Mouse (Mus musculus) forebrain, embryonic 13.5 days (tissue): ENCODE measurements around the gene Fibcd1. TPM values are rescaled to one million over a fixed set of nuclear protein-coding genes. Genes with fewer than 3 reads are reported as not detected.
A peak's percentile ranks its signal among the peaks of the same experiment; 100 is the strongest.

ENCODE experiments used
- ATAC-seq: fragments of 200-750 bp; cut with Nextera tagmentation; 2 replicates; pipeline ENCODE4 v1.8.0; 2017
- H3K27ac ChIP-seq: fragments of 300-500 bp; sonication (generic); 2 replicates; pipeline ENCODE4 v1.5.1; 2015; ENCODE audit warnings: inconsistent platforms, mild to moderate bottlenecking, moderate library complexity
- H3K27me3 ChIP-seq: fragments of 300-500 bp; sonication (generic); 2 replicates; pipeline ENCODE4 v1.6.1; 2015; ENCODE audit warnings: mild to moderate bottlenecking, inconsistent platforms
- H3K36me3 ChIP-seq: fragments of 300-500 bp; sonication (generic); 2 replicates; pipeline ENCODE4 v1.6.1; 2015; ENCODE audit warnings: mild to moderate bottlenecking, inconsistent platforms; ENCODE audit not compliant: poor library complexity, severe bottlenecking
- H3K4me1 ChIP-seq: fragments of 300-500 bp; sonication (generic); 2 replicates; pipeline ENCODE4 v1.6.1; 2015; ENCODE audit warnings: inconsistent platforms
- H3K4me2 ChIP-seq: fragments of 300-500 bp; sonication (generic); 2 replicates; pipeline ENCODE4 v1.6.1; 2015; ENCODE audit warnings: inconsistent platforms, mild to moderate bottlenecking, moderate library complexity
- H3K4me3 ChIP-seq: fragments of 300-500 bp; sonication (generic); 2 replicates; pipeline ENCODE4 v1.5.1; 2015; ENCODE audit warnings: mild to moderate bottlenecking, inconsistent platforms
- H3K9ac ChIP-seq: fragments of 300-500 bp; sonication (generic); 2 replicates; pipeline ENCODE4 v1.6.1; 2015; ENCODE audit warnings: mild to moderate bottlenecking, inconsistent platforms
- H3K9me3 ChIP-seq: fragments of 300-500 bp; sonication (generic); replicated peaks from 2 replicates; pipeline ENCODE4 v1.6.1; 2016; ENCODE audit warnings: inconsistent platforms
- WGBS: fragments of 180-500 bp; shearing (Covaris S2); methylation state at CpG from one replicate; pipeline ENCODE4 v1.1.7; 2015; 5-methylcytosine and 5-hydroxymethylcytosine counted together
- polyA plus RNA-seq: library from polyadenylated mRNA; unstranded; fragments of >200 nt; fragmentation: Nextera tagmentation; extraction: Ambion mirVana; gene quantifications from 2 replicates; pipeline ENCODE4 v1.2.1, GENCODE M21; 2015

Fibcd1 gene
- polyA plus RNA-seq, 1 experiment from 2014 or later = 1.5 TPM

- peak; percentile 66 for ATAC-seq
- peaks cover 85% of the 10 kb centered on the region for H3K36me3 ChIP-seq
- no peak overlapping the region for H3K4me2 ChIP-seq
- no peak overlapping the region for H3K4me3 ChIP-seq
- H3K9ac ChIP-seq = no peak overlapping the region
- H3K27ac ChIP-seq = no peak overlapping the region
- 41% methylated on average over 9 of the region's 9 CpGs for WGBS
- H3K9me3 ChIP-seq = no peaks in the 10 kb centered on the region
- no peaks in the 10 kb centered on the region for H3K27me3 ChIP-seq
- no peaks in the 10 kb centered on the region for H3K4me1 ChIP-seq
Observed at GRCm38 (mm10) chr2:31785074-31785473, 60.7 kb downstream of the Fibcd1 start.

- H3K4me3 ChIP-seq = no peak overlapping the region
- H3K9me3 ChIP-seq = no peaks in the 10 kb centered on the region
- peaks cover 90% of the 10 kb centered on the region for H3K36me3 ChIP-seq
- no peak for ATAC-seq
- no peaks in the 10 kb centered on the region for H3K4me1 ChIP-seq
- no peak overlapping the region for H3K27ac ChIP-seq
- WGBS = 86% methylated on average over 8 of the region's 8 CpGs
- no peak overlapping the region for H3K4me2 ChIP-seq
- H3K27me3 ChIP-seq = no peaks in the 10 kb centered on the region
- H3K9ac ChIP-seq = no peak overlapping the region
Observed at GRCm38 (mm10) chr2:31782958-31783602, 62.7 kb downstream of the Fibcd1 start.

- Histone ChIP-seq H3K4me3 (no peak overlapping the region), H3K36me3 (peaks cover 75% of the 10 kb centered on the region), H3K9ac (no peak overlapping the region), H3K27me3 (no peaks in the 10 kb centered on the region), H3K4me1 (no peaks in the 10 kb centered on the region), H3K27ac (no peak overlapping the region), H3K4me2 (no peak overlapping the region), H3K9me3 (no peaks in the 10 kb centered on the region)
- no peak for ATAC-seq
- 87% methylated on average over 2 of the region's 2 CpGs for WGBS
Observed at GRCm38 (mm10) chr2:31779258-31779657, 66.5 kb downstream of the Fibcd1 start.

- over 99% methylated on average over 3 of the region's 3 CpGs for WGBS
- no peak overlapping the region for H3K4me3 ChIP-seq
- H3K9ac ChIP-seq = no peak overlapping the region
- H3K9me3 ChIP-seq = no peaks in the 10 kb centered on the region
- H3K27ac ChIP-seq = no peak overlapping the region
- no peaks in the 10 kb centered on the region for H3K27me3 ChIP-seq
- no peak for ATAC-seq
- H3K36me3 ChIP-seq = peaks cover 52% of the 10 kb centered on the region
- no peaks in the 10 kb centered on the region for H3K4me1 ChIP-seq
- no peak overlapping the region for H3K4me2 ChIP-seq
Observed at GRCm38 (mm10) chr2:31776479-31776878, 69.3 kb downstream of the Fibcd1 start.

- Histone ChIP-seq H3K27me3 (no peaks in the 10 kb centered on the region), H3K27ac (peak overlapping the region; percentile 15; the same call in 1 of the 2 replicates), H3K4me1 (peaks cover 39% of the 10 kb centered on the region), H3K36me3 (peaks cover 8% of the 10 kb centered on the region; the same call in 1 of the 2 replicates), H3K4me2 (no peak overlapping the region), H3K9ac (no peak overlapping the region), H3K9me3 (no peaks in the 10 kb centered on the region), H3K4me3 (no peak overlapping the region)
- WGBS = 68% methylated on average over 7 of the region's 7 CpGs
- ATAC-seq = no peak
Observed at GRCm38 (mm10) chr2:31770781-31771441, 74.9 kb downstream of the Fibcd1 start.

- Histone ChIP-seq H3K9ac (no peak overlapping the region), H3K9me3 (no peaks in the 10 kb centered on the region), H3K4me1 (peaks cover 44% of the 10 kb centered on the region), H3K27ac (no peak overlapping the region; the same call in 1 of the 2 replicates), H3K4me3 (no peak overlapping the region), H3K36me3 (0 out of 2 replicates have a peak, but pooled peaks cover 4% of the 10 kb centered on the region), H3K4me2 (no peak overlapping the region), H3K27me3 (no peaks in the 10 kb centered on the region)
- WGBS = 43% methylated on average over 6 of the region's 6 CpGs
- ATAC-seq = no peak
Observed at GRCm38 (mm10) chr2:31769631-31770111, 76.1 kb downstream of the Fibcd1 start.

- Histone ChIP-seq H3K4me3 (no peak overlapping the region), H3K4me1 (peaks cover 44% of the 10 kb centered on the region), H3K36me3 (0 out of 2 replicates have a peak, but pooled peaks cover 4% of the 10 kb centered on the region), H3K27me3 (no peaks in the 10 kb centered on the region), H3K4me2 (0 out of 2 replicates have a peak overlapping the region, but pooled peaks have one; percentile 15), H3K9ac (no peak overlapping the region), H3K27ac (peak overlapping the region; percentile 27; the same call in 1 of the 2 replicates), H3K9me3 (no peaks in the 10 kb centered on the region)
- no peak for ATAC-seq
- 64% methylated on average over 4 of the region's 4 CpGs for WGBS
Observed at GRCm38 (mm10) chr2:31769115-31769514, 76.7 kb downstream of the Fibcd1 start.

GRCm38 (mm10) chr2:31767815-31768214, 78.0 kb downstream of the Fibcd1 start:
- H3K9me3 ChIP-seq = no peaks in the 10 kb centered on the region
- no peaks in the 10 kb centered on the region for H3K36me3 ChIP-seq
- H3K4me2 ChIP-seq = no peak overlapping the region
- no peak overlapping the region for H3K27ac ChIP-seq
- H3K9ac ChIP-seq = no peak overlapping the region
- ATAC-seq = no peak
- 92% methylated on average over 4 of the region's 4 CpGs for WGBS
- peaks cover 53% of the 10 kb centered on the region for H3K4me1 ChIP-seq
- H3K4me3 ChIP-seq = no peak overlapping the region
- H3K27me3 ChIP-seq = no peaks in the 10 kb centered on the region

GRCm38 (mm10) chr2:31767104-31767503, 78.7 kb downstream of the Fibcd1 start:
- H3K36me3 ChIP-seq = no peaks in the 10 kb centered on the region
- no peaks in the 10 kb centered on the region for H3K9me3 ChIP-seq
- no peak overlapping the region for H3K4me3 ChIP-seq
- no peaks in the 10 kb centered on the region for H3K27me3 ChIP-seq
- ATAC-seq = no peak
- WGBS = 97% methylated on average over 6 of the region's 6 CpGs
- H3K27ac ChIP-seq = no peak overlapping the region
- H3K4me2 ChIP-seq = no peak overlapping the region
- H3K9ac ChIP-seq = no peak overlapping the region
- peaks cover 60% of the 10 kb centered on the region for H3K4me1 ChIP-seq

Other genes with a start within 250 kb of the Fibcd1 start
- gene Prdm12, start 206.0 kb downstream of the Fibcd1 start, polyA plus RNA-seq = 1.3 and 2.1 TPM in 2 replicates
- gene Exosc2, start 175.3 kb downstream of the Fibcd1 start, polyA plus RNA-seq = 53.2 and 59.2 TPM in 2 replicates
- 25.8 and 30.6 TPM in 2 replicates for gene Abl1, start 157.6 kb downstream of the Fibcd1 start, polyA plus RNA-seq
- 0.13 and 0.19 TPM in 2 replicates for gene Qrfp, start 35.4 kb downstream of the Fibcd1 start, polyA plus RNA-seq
- gene Lamc3, start 41.3 kb upstream of the Fibcd1 start, polyA plus RNA-seq = 3.2 and 3.3 TPM in 2 replicates
- gene Aif1l, start 104.1 kb upstream of the Fibcd1 start, polyA plus RNA-seq = 68.7 and 74.8 TPM in 2 replicates
- gene Nup214, start 128.4 kb upstream of the Fibcd1 start, polyA plus RNA-seq = 101 and 103 TPM in 2 replicates
- gene Fam78a, start 238.9 kb upstream of the Fibcd1 start, polyA plus RNA-seq = 0.36 and 0.73 TPM in 2 replicates
- 10.3 and 11.9 TPM in 2 replicates for gene Plpp7, start 249.5 kb upstream of the Fibcd1 start, polyA plus RNA-seq